Mouse (Mus musculus) frontal cortex, adult (tissue): Measurements from ENCODE around the gene Fzr1.

ENCODE experiments used
- ATAC-seq: cut with Nextera tagmentation; 2 replicates; pipeline ENCODE4 v1.9.2; 2017; ENCODE audit warnings: mild to moderate bottlenecking, moderate library complexity, mixed read lengths; ENCODE audit not compliant: low TSS enrichment

Gene Fzr1

DNA sequence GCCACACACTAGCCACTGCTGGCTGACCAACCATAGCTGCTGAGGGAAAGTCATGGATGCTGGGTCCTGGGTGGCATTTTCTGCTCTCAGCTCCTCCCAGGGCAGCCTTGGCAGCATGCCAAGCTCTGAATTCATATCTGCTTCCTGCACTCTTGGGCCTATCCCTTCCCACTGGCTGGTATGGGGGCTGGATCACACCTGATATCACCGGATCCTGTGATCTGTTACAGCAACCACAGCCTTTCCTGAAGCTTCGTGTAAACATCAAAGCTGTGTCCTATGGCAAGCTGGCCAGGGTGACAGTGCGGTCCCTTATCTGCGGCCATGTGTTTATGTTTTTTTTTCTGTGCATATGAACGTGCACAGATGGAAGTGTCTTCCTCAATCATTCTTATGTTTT lies 3.7 kb upstream of the Fzr1 start:
- ATAC-seq: no peak

DNA sequence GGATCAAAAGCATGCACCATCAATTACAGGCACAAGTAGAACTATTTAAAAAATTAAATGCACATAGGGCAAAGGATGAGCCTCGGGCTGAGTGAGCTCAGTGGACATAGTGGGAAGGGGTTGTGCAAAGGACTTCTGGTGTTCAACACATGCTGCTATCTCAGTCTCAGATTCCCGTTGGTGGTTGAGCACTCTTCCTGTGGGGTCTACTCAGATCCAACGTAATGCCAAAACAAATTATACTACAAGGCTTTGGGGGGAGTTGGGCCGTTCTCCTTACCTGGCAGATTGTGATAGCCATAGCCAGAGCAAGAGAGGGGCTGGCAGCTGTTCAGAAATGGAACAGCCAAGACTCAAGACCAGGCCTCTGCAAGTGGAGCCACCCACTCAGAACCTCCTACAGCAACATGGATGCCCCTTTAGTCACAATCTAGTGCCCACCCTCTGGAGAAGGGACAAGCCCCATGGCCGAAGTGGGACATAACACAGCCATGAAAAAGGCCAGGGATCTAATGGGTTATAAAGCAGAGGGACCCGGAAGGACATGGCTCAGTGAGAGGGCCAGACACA lies 1.6 kb upstream of the Fzr1 start:
- ATAC-seq: no peak

DNA sequence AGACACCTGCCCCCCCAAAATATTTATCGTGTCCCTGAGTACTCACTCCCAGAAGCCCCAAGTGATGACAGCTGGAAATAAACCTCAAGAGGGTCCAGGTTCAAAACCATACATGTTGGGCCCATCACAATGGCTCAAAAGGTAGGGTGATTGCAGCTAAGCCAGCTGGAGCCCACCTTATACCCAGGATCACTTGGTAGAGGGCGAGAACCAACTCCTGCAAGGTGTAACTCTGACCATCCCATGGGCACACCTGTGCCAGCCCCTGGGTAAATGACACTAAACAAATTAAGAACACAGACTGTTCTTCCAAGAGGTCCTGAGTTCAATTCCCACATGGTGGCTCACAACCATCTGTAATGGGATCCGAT lies 852 bp upstream of the Fzr1 start:
- no peak for ATAC-seq

DNA sequence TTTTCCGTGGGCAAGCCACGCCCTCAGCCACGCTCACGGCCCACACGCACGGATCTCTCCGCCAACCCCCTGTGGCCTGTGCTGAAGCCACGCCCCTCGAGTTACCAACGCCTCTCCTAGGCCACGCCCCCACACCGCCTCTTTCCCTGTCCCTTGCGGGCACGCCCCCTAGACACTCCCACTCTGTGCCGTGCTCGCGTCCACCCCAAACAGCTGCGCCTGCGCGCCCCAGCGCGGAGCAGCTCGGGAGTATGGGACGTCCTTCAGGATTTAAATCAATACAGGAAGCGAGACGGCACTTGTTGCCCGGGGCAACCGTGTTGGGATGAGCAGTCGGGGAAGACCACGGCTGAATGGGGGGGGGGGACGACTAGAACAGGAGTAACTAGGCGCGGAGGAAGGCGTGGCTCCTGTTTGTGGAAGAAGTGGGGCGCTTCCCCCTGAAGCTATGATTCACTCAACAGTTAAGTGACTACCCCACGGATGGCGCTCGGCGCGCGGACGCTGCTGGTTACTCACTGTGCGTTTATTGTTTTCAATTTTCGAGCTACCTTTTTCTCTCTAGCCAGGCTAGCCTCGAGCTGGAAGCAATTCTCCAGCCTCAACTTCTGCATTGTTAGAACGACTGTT lies 352 bp upstream of the Fzr1 start:
- ATAC-seq: peak; percentile 91

DNA sequence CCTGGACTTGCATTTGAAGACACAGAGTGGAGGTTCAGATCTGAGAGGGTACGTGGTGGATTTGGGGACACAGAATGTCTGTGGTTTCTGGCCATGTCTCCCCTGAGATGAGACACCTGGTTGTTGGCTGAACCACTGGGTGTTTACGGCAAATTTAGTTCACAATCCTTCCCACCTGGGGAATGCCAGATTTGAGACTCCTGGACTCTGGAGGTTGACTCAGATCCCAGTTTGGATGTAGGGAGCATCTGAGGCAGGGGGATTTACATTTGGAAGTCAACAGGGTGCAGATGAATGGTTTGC lies 1.0 kb downstream of the Fzr1 start:
- no peak for ATAC-seq

DNA sequence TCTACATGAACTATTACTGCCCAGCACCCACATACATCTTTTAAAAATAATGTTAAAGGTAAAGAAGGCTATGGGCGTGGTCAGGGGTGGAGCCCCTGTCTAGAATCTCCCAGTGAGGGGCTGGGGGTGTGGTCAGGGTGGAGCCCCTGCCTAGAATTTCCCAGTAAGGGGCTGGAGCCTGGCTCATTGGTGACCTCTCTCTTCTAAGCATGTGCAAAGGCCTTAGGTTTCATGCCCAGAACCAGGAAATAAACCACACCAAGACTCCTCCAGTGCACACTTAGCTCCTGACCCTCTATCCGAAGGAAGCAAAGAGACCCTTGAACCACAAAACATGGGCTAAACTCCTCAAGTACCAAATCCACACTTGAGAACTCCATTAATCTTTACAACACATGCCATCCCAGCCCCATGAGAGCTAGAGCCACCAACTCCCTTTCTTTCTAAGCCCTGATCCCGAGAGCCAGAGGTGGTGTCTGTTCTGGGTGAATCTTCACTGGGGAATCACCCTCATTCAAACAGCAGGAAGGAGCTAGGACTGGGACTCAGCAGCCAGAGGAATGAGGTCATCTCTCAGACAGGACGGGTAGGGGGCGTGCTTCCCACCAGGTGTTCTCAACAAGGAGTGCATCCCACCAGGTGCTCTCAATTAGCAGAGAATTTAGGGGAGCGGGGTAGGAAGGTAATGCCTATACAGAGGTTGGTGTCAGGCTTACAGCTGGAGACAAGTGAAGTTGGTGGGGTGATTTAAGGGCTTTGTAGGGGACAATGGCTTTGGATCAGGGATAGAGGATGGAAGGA lies 1.6 kb downstream of the Fzr1 start:
- no peak for ATAC-seq

DNA sequence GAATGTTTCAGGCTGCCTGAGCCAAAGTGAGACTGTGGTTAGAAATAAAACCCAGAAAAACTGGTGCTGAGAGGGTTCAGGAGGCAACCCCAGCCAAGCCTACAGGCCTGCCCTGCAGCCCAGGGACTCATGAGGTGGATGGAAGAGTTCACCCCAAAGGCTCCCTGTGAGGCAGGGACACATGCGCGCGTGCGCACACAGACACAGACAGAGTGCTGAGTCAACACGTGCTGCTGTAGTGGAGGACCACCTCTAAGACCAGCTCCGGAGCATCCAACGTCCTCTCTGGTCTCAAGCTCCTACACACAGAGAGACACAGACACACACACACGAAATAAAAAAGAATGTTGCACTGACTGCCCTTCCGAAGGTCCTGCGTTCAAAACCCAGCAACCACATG lies 3.0 kb downstream of the Fzr1 start:
- no peak for ATAC-seq

DNA sequence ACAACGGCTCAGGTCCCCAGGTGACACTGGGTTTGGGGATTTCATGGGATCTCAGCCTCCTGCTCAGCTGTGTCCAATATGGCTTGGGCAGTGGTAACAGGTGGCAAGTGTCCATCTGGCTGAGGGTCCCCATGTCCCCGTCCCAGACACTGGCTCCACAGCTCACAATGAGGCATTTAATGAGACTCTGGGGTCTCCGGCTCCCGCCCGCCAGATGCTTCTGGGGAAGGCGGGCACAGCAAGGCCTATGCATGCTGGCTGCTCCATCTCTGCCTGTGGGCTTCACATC lies 11.2 kb downstream of the Fzr1 start:
- no peak for ATAC-seq

DNA sequence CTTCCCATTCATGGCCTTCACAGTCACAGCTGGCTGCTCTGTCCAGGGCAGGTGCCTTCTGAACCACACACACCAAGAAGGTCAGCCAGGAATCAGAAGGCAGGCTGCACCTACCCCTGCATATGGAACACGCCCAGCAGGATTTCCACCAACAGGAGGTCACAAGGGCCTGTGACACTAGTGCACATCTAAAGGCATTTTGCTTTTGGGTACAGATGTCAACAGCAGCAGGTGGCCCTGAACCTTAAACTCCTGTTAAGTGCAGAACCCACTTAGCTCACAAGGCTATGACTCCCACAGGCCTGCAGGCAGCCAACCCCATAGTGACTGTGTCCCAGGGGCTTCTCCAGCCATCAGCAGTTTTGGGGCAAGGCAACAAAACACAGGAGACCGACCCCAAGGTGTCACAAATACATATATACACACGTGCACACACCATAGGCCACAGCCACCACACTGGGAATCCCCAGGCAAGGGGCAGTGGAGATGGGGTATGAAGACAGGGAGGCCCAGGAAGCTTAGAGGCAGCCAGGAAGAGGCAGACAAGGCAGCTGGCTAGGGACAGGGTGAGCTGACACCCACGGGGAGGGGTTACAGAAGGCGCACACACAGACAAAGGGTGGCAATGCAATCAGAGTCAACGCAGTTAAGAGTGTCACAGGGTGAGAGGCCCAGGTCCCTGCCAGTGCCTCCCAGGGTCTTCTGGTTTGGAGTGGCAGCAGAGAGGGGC lies 11.7 kb downstream of the Fzr1 start:
- ATAC-seq: no peak

DNA sequence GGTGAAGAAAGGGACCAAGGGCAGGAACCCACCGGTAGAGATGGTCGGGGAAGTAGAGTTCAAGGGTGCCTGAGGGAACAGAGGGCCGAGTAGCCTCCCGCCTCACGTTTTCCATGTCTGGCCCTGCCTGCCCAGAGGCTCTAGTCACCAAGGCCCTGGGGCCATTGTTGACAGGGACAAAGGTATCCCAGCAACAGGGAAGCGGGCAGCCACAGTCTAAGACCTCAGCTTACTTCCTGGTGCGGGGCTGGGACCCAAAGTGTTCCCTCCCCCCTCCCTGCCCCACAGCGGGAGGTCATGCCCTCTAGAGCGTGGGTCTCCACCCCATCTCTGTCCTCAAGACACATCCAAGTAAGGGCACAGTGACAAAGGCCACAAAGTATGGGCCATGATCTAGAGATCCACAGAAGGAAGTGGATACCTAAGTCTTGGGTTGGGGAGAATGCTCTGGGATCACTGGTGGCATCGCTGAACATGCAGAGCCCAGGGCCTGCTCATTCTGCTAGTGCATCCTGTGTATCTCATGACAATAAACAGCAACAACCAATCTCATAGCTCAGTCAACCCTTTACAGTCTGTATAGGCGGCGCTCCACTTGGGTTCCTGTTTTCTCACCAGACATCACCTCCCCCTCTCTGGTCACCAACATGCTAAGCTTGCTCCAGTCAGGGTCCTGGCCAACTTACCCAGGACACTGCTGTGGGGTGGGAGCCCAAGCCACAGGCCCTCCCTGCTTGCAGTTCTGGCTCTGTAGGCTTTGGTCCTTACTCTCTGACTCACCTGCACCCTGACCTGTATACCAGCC lies 12.4 kb downstream of the Fzr1 start, which contains the start of gene 4930404N11Rik:
Gene 4930404N11Rik (minus strand): TSS at position 145 of the 805 bp plus-strand sequence.
- 0 out of 2 replicates have a peak, but pooled peaks have one; percentile 7 for ATAC-seq

DNA sequence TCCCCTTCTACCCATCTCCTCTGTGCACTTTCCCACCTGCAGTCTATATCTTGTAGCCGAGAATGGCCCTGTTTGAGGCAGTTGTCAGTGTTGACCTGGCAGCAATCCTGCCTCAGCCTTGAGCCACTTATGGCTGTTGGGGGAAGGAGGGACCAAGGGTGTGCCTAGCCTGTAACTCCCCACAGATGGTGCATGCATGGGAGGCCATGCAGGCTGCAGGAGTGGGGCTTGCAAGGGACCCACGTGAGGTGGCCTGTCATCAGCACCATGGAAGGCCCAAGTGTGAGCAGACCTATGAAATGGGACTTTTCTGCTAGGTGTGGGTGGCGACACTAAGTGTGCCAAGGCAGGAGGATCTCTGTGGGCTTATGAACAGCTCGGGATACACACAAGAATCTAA lies 13.2 kb downstream of the Fzr1 start:
- peak; percentile 56 for ATAC-seq

DNA sequence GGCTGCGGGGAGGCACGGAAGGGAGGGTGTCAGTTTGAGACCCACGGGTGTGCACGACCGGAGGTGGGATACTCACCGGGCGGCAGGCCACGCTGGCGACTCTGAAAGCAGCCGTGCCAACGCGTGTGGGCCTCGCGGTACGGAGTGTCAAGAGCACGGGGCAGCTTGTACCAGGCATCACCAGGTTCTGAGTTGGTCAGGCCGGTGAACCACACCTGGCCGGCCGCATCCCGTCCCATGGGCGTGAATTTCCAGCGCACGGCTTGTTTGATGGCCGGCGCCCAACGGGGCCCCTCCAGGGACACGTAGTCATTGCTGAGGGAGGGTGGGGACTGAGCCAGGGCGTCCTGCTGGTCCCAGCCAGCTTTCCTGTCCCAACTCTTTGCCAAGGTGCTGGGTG lies 13.7 kb downstream of the Fzr1 start:
- ATAC-seq: no peak; the same call in 1 of the 2 replicates

DNA sequence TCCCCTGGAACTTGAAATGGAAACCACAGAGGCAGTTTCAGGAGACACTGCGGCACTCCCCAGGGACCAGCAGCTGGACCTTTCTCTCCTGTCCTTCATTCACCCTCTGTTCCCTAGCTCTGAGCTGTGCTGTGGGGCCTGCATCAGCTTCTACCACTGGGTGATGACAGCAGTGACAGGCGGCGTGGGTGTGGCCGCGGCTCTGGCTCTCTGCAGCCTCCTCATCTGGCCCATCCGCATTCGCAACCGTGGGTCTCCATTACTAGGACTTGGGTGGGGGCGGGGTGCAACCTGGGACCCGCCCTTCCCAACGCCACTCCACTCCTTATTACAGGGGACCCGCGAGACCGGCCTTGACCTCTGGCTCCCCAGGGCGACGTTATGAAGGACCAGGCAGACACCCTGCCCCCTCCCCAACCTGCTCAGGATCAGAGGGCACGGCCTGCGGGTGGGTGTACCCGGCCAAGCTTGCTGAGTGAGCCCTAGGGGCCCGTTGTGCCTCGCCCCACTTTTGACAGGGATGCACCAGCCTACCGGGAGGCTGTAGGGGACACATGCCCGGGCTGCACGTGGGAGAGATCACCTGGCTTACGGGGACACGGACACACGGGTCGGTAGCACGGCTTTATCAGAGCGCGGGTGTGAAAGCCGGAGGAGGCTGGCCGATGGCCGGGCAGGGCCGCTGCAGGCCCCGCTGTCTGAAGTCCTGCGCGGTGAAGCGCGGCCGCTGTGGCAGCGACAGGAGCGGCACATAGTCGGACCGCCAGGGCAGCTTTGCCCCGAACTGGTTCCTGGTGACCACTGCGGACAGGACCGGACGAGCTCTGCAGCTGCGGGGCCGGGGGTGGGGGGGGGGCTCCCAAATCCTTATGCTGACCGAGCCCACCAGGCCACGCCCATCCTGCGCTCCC lies 14.6 kb downstream of the Fzr1 start:
- ATAC-seq: 0 out of 2 replicates have a peak, but pooled peaks have one; percentile 14

DNA sequence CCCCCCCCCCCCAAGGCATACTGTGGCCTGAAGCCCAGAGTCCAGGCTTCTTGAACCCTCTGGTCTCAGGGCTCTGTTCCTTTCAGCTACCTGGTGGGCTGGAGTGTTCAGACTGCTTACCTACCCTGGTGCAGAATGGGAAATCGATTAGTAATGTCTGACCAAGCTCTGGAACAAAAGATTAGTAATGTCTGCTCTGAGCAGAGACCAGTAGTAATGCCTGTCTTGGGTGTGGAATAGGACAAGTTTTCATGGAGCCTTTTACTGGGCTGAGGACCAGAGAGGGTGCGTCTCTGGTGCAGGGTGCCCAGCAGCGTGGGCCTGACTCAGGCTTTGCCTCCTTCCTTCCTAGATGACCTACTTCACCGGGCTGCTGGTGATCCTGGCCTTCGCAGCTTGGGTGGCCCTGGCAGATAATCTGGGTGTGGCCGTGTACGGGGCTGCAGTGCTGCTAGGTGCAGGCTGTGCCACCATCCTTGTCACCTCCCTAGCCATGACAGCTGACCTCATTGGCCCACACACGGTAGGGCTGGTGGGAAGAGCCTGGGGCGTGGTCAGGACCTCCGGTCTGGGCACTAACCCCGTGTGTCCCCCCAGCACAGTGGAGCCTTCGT lies 15.9 kb downstream of the Fzr1 start:
- no peak for ATAC-seq

DNA sequence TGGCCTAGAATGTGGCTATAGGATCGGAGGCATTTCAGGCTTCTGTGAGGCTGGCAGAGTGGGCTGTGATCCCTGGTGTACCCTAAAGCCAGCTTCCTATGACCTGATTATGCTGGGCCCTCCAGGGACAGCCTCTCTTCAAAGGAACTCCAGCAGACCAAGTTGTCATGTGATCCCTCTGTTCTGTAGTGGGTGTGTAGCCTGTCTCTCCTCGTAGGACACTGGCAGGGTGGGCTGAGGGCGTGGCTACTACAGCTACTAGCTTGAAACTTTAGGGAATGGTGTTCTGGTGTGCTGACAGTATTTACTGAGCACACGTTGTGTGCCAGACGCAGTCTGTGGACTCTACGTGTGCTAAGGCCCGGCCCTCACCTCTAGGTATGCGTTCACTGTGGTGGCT lies 17.6 kb downstream of the Fzr1 start:
- ATAC-seq: no peak

DNA sequence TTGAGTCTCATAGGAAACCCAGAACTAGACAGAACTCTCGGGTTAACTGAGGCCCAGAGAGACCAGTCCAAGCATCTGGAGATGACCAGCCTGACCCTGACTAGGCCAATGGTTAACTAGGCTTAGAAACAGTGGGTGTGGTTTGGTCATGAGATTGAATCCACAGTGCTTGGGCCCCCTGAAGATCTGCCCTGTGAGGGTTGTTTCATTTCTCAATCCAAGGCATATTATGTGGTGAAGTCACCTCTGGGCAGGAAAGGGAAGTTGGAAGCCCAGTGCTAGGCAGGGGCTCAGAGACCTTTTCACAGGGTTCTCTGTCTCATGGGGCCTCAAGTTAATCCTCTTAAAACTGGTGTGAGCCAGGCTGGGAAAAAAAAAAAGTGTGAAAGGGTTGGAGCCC lies 19.5 kb downstream of the Fzr1 start:
- no peak for ATAC-seq

DNA sequence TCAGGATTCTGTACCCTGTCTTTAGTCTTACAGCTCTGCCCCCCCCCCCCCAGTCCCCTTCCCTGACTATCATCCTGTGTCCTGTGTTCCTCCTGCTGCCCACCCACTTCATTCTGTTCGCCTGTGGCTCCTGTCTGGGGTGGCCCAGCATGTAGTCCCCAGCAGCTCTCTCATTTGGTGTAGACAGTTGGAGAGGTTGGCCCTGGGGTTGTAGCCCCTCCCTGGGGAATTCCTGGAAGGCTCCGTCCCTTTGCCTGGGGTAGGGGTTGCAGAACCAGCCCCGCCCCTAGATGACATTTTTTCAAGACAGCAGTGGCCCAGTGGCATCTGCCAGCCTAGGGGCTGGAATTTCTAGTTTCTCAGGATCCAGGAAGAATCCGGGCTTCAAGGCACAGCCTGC lies 20.1 kb downstream of the Fzr1 start:
- no peak for ATAC-seq

DNA sequence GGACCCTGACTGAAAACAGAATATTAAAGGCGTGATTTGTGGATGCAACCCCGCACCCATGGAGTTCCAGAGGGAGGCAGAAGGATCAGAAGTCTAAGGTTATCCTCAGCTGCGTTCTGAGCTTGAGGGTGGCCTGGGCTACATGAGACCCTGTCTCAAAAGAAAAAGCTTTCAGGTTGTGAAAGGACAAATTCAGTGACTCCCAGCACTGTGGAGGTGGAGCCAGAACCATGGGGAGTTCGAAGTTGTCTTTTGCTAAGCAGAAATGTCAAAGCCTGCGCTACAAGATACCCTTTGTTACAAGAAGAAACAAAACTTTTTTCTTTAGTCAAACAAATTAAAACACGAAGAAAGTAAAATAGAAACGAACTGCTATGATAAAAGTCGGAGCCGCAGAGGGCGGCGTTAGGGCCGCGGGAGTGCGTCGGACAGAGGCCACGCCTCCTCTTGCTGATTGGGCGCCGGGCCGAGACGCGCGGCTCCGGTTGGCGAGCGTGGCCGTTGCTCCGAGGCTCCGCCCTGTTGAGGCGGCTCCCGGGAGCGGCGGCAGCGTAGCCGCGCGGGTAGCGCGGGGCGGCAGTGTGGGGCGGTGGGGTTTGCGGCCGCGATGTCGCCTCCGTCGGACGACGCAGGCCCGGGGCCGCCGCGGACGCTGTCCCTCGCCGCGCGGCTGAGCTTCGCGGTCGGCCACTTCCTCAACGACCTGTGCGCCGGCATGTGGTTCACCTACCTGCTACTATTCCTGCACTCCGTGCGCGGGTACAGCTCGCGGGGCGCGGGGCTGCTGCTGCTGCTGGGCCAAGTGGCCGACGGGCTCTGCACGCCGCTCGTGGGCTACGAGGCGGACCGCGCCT lies 21.1 kb downstream of the Fzr1 start, which contains the start of gene Mfsd12:
Gene Mfsd12 (plus strand): TSS at position 501 of the 854 bp plus-strand sequence.
- peak; percentile 91 for ATAC-seq

DNA sequence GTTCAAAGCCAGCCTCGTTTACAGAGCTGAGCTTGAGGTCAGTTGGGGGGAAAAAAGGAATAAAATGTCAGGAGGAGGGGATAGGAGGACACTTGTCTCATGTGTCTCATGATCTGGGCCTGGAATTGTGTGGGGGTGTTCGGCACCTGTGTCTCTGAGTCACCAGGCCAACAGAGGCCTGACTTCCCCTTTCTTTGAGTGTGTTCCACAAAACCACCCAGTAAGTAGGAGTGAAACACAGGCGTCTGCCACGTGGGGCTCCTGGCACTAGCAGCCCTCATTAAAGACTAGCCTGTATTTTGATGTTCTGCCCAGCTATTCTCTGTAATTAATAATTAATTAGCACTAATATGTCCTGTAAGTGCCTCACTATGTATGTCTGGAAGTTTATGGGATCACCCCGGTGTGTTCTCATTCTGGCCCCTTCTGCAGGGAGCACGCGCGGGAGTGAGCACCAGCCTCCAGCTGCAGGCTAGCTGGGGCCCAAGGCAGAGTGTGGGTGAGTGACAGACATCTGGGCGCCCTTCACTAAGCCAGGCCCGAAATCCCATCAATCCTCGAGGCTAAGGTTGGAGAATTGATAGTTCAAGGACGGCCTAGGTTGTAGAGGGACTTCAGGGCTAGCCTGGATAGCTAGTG lies 21.8 kb downstream of the Fzr1 start:
- no peak for ATAC-seq
